Mouse (Mus musculus): ENCODE data around the gene Stx7.
"Not testable (repeated sequence)": the region's sequence is repeated elsewhere in the genome, so short reads cannot be mapped to it uniquely, and the experiment has no call there.

The Stx7 gene

GRCm38 (mm10) chr10:24149135-24149781 is at the start of gene Stx7:
Gene Stx7, plus strand, starts transcription at chr10:24149302.
- DNase-seq, result peak; percentile 96

- DNase-seq, result not testable (repeated sequence)
Measured at GRCm38 (mm10) chr10:24101812-24102211, 47.3 kb upstream of the Stx7 start, which contains the start of gene Taar8c. Gene Taar8c, minus strand, starts transcription at chr10:24101912.

GRCm38 (mm10) chr10:24103299-24103698 is 45.8 kb upstream of the Stx7 start:
- DNase-seq, result not testable (repeated sequence)

GRCm38 (mm10) chr10:24107747-24108146 is 41.4 kb upstream of the Stx7 start:
- no peak for DNase-seq

- DNase-seq, result no peak
Measured at GRCm38 (mm10) chr10:24108236-24108635, 40.9 kb upstream of the Stx7 start.

- DNase-seq, result not testable (repeated sequence)
Measured at GRCm38 (mm10) chr10:24109434-24109833, 39.7 kb upstream of the Stx7 start, which contains the start of gene Taar9. Gene Taar9, minus strand, starts transcription at chr10:24109534.

- peak; percentile 76 for DNase-seq
Measured at GRCm38 (mm10) chr10:24111116-24111778, 37.9 kb upstream of the Stx7 start.

- DNase-seq, result peak; percentile 85
Measured at GRCm38 (mm10) chr10:24131451-24132262, 17.4 kb upstream of the Stx7 start.

GRCm38 (mm10) chr10:24132273-24132672 is 16.8 kb upstream of the Stx7 start:
- no peak for DNase-seq

- no peak for DNase-seq
Measured at GRCm38 (mm10) chr10:24133132-24133531, 16.0 kb upstream of the Stx7 start.

- no peak for DNase-seq
Measured at GRCm38 (mm10) chr10:24134071-24134645, 14.9 kb upstream of the Stx7 start.

- no peak for DNase-seq
Measured at GRCm38 (mm10) chr10:24138623-24139261, 10.4 kb upstream of the Stx7 start.

GRCm38 (mm10) chr10:24142735-24143134 is 6.4 kb upstream of the Stx7 start:
- DNase-seq, result no peak

GRCm38 (mm10) chr10:24150086-24150485 is 984 bp downstream of the Stx7 start:
- DNase-seq, result no peak

- no peak for DNase-seq
Measured at GRCm38 (mm10) chr10:24158470-24159254, 9.6 kb downstream of the Stx7 start.

GRCm38 (mm10) chr10:24159575-24159974 is 10.5 kb downstream of the Stx7 start:
- no peak for DNase-seq

- DNase-seq, result no peak
Measured at GRCm38 (mm10) chr10:24160349-24160748, 11.2 kb downstream of the Stx7 start.

- no peak for DNase-seq
Measured at GRCm38 (mm10) chr10:24164137-24164908, 15.2 kb downstream of the Stx7 start.

GRCm38 (mm10) chr10:24164909-24165304 is 15.8 kb downstream of the Stx7 start:
- no peak for DNase-seq

GRCm38 (mm10) chr10:24165526-24166055 is 16.5 kb downstream of the Stx7 start:
- no peak for DNase-seq
